Mouse (Mus musculus) lung, embryonic 14.5 days (tissue): ENCODE data around the gene Olfr492. TPM values are rescaled to one million over a fixed set of nuclear protein-coding genes. Genes with fewer than 3 reads are reported as not detected.

Experiments
- ATAC-seq: fragments of 200-750 bp; cut with Nextera tagmentation; 2 replicates; pipeline ENCODE4 v1.8.0; 2017; ENCODE audit warnings: mild to moderate bottlenecking, moderate TSS enrichment, moderate library complexity; ENCODE audit not compliant: insufficient read depth
- DNase-seq: peaks from one replicate; pipeline ENCODE4 v3.0.0-alpha.2; 2015
- H3K27ac ChIP-seq: fragments of 300-500 bp; sonication (generic); 2 replicates; pipeline ENCODE4 v1.5.1; 2014; ENCODE audit warnings: low read depth, mild to moderate bottlenecking, moderate library complexity
- H3K27me3 ChIP-seq: fragments of 300-500 bp; sonication (generic); 2 replicates; pipeline ENCODE4 v1.6.1; 2014; ENCODE audit warnings: low read length, control low read depth; ENCODE audit not compliant: insufficient read depth
- H3K36me3 ChIP-seq: fragments of 300-500 bp; sonication (generic); 2 replicates; pipeline ENCODE4 v1.6.1; 2014; ENCODE audit warnings: control low read depth; ENCODE audit not compliant: insufficient read depth
- H3K4me1 ChIP-seq: fragments of 300-500 bp; sonication (generic); 2 replicates; pipeline ENCODE4 v1.6.1; 2014; ENCODE audit warnings: antibody characterized with exemption, control low read depth; ENCODE audit not compliant: insufficient read depth
- H3K4me2 ChIP-seq: fragments of 300-500 bp; sonication (generic); 2 replicates; pipeline ENCODE4 v1.6.1; 2014; ENCODE audit warnings: mild to moderate bottlenecking
- H3K4me3 ChIP-seq: fragments of 300-500 bp; sonication (generic); 2 replicates; pipeline ENCODE4 v1.5.1; 2014; ENCODE audit warnings: low read depth, low read length
- H3K9ac ChIP-seq: fragments of 300-500 bp; sonication (generic); 2 replicates; pipeline ENCODE4 v1.6.1; 2014
- H3K9me3 ChIP-seq: fragments of 300-500 bp; sonication (generic); 2 replicates; pipeline ENCODE4 v1.6.1; 2016; ENCODE audit warnings: low read depth, low read length, control low read depth
- CTCF ChIP-seq: IDR thresholded peaks from 2 replicates; pipeline ENCODE4 v1.5.1; 2016; ENCODE audit warnings: antibody characterized with exemption, low read depth
- WGBS: fragments of 180-500 bp; shearing (Covaris S2); extraction: QIAGEN DNeasy Blood & Tissue Kit; methylation state at CpG from one replicate; pipeline ENCODE4 v1.1.7; 2014; 5-methylcytosine and 5-hydroxymethylcytosine counted together
- polyA plus RNA-seq: library from polyadenylated mRNA; unstranded; fragments of >200 nt; fragmentation: Nextera tagmentation; extraction: Ambion mirVana; gene quantifications from 2 replicates; pipeline ENCODE4 v1.2.1, GENCODE M21; 2014

Olfr492 gene
- polyA plus RNA-seq, result not detected in 2 replicates

DNA sequence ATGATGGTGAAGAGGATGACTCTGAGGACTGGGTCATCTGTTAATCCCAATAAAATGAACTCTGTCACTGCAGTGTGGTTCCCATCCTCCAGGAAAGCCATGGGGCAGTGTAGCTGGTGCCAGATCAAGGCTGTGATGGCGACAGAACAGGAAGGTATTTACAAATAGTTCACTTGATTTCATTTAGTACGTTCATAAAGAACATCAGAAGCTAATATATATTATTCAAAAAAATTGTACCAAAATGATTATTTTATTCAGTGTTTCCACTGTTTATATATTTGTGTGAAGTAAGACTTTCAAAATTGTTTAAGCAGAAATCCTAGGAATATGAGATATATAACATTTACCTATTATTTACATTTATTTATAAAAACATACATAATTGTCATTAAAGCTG lies at the start of gene Olfr492:
TSS of gene Olfr492 (minus strand) at position 101 of the 400 bp plus-strand sequence.
- DNase-seq (no peak), ATAC-seq (no peak)
- H3K9me3 ChIP-seq, result no peaks in the 10 kb centered on the region
- no peak for TF ChIP-seq CTCF
- no peaks in the 10 kb centered on the region for H3K36me3 ChIP-seq
- WGBS, result 70% methylated on average over 2 of the region's 2 CpGs
- H3K27me3 ChIP-seq, result no peaks in the 10 kb centered on the region
- H3K9ac ChIP-seq, result no peak within 1 kb of the TSS
- H3K4me1 ChIP-seq, result no peaks in the 10 kb centered on the region
- no peak within 1 kb of the TSS for H3K27ac ChIP-seq
- no peak within 1 kb of the TSS for H3K4me3 ChIP-seq
- no peak within 1 kb of the TSS for H3K4me2 ChIP-seq

DNA sequence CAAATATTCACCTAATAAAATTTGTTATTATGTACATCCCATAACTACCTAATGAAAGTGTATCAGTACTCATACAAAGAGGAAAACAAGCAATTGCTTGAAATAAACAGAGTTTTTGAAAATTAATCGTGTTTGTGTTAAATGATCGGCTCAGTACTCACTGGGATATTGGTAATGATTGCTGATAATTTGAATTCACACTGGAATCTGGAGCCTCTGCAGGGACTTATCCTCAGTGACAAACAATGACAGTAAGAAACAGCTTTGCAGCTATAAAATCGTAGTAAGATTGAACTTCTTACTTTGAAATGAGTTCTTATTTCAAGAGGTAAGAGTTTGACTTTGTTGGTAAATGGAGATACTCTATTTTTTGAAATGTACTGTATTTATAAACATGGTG lies 41.6 kb upstream of the Olfr492 start, which contains the start of gene Olfr494:
TSS of gene Olfr494 (plus strand) at position 301 of the 400 bp plus-strand sequence.
- DNase-seq, result no peak
- no peak within 1 kb of the TSS for H3K27ac ChIP-seq
- ATAC-seq, result no peak
- 72% methylated on average over 3 of the region's 3 CpGs for WGBS
- no peaks in the 10 kb centered on the region for H3K9me3 ChIP-seq
- no peaks in the 10 kb centered on the region for H3K4me1 ChIP-seq
- TF ChIP-seq CTCF, result no peak
- no peak within 1 kb of the TSS for H3K9ac ChIP-seq
- no peak within 1 kb of the TSS for H3K4me2 ChIP-seq
- H3K27me3 ChIP-seq, result no peaks in the 10 kb centered on the region
- no peak within 1 kb of the TSS for H3K4me3 ChIP-seq
- no peaks in the 10 kb centered on the region for H3K36me3 ChIP-seq

DNA sequence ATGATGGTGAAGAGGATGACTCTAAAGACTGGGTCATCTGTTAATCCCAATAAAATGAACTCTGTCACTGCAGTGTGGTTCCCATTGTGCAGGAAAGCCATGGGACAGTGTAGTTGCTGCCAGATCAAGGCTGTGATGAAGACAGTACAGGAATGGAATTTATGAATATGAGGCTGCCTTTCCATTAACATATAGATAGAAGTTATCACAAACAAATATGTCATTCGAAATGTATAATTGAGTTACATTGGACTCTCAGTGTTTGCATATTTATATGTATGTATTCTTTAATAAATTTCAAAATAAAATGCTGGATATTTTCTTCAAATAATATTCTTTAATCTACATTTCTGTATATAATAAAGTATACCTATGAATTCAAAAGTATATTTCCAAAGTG lies 23.4 kb upstream of the Olfr492 start, which contains the start of gene Olfr493:
TSS of gene Olfr493 (minus strand) at position 101 of the 400 bp plus-strand sequence.
- Histone ChIP-seq H3K9ac (no peak within 1 kb of the TSS), H3K9me3 (no peaks in the 10 kb centered on the region), H3K4me1 (no peaks in the 10 kb centered on the region), H3K27me3 (no peaks in the 10 kb centered on the region), H3K36me3 (no peaks in the 10 kb centered on the region), H3K4me3 (no peak within 1 kb of the TSS), H3K27ac (no peak within 1 kb of the TSS), H3K4me2 (no peak within 1 kb of the TSS)
- 67% methylated on average over 1 of the region's 1 CpGs for WGBS
- TF ChIP-seq CTCF, result no peak
- no peak for DNase-seq
- no peak for ATAC-seq

DNA sequence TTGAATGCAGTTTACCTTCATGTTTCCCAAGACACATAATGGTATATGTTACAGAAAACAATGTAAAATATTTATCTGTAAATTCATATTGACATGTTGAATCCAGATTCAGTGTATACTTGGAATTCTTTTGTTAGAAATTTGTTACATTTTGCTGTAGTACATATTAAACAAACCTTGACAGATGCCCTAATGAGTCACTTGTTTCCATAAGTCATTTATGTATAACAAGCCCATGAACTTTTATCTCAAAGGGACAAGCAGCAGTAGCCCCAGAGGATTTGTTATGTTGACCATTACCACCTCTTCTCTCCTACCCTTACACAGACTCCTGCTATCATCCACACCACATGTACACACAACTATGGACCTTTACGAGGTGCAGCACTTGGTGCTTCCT lies 10.3 kb downstream of the Olfr492 start, which contains the start of gene Olfr491:
TSS of gene Olfr491 (plus strand) at position 301 of the 400 bp plus-strand sequence.
- H3K4me3 ChIP-seq, result no peak within 1 kb of the TSS
- no peak within 1 kb of the TSS for H3K27ac ChIP-seq
- TF ChIP-seq CTCF, result no peak
- no peak within 1 kb of the TSS for H3K4me2 ChIP-seq
- WGBS, result 50% methylated on average over 1 of the region's 1 CpGs
- no peak within 1 kb of the TSS for H3K9ac ChIP-seq
- DNase-seq, result no peak
- no peaks in the 10 kb centered on the region for H3K36me3 ChIP-seq
- H3K4me1 ChIP-seq, result no peaks in the 10 kb centered on the region
- no peaks in the 10 kb centered on the region for H3K9me3 ChIP-seq
- H3K27me3 ChIP-seq, result no peaks in the 10 kb centered on the region
- ATAC-seq, result no peak

DNA sequence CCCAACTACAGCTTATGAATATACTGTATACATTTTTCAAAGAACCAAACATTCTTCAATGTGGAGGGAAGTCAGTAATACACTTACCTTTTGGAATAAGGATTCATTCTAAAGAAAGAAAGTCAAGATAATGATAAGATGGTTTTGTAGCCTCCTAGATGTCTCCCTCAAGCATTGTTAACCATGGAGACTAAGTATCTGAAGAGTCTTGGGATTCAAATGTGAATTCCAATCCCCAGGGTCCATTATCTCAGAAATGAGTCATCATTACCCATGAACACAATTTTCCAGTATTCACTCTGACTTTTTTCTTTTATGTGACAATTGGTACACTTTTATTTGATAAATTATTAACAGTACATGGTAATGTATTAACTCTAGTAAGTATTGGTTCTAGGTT lies 34.6 kb downstream of the Olfr492 start, which contains the start of gene Olfr490:
TSS of gene Olfr490 (minus strand) at position 101 of the 400 bp plus-strand sequence.
- no peak for TF ChIP-seq CTCF
- Histone ChIP-seq H3K4me2 (no peak within 1 kb of the TSS), H3K27me3 (no peaks in the 10 kb centered on the region), H3K4me3 (no peak within 1 kb of the TSS), H3K27ac (no peak within 1 kb of the TSS), H3K4me1 (no peaks in the 10 kb centered on the region), H3K9ac (no peak within 1 kb of the TSS), H3K36me3 (no peaks in the 10 kb centered on the region), H3K9me3 (no peaks in the 10 kb centered on the region)
- no peak for ATAC-seq
- DNase-seq, result no peak

Other genes starting within 250 kb of the Olfr492 start
- not detected in 2 replicates for gene Olfr481, start 243.8 kb downstream of the Olfr492 start, polyA plus RNA-seq
- gene Olfr482, start 226.1 kb downstream of the Olfr492 start, polyA plus RNA-seq, result 0.09 and 0.16 TPM in 2 replicates
- not detected in 2 replicates for gene Olfr483, start 222.8 kb downstream of the Olfr492 start, polyA plus RNA-seq
- not detected in 2 replicates for gene Olfr484, start 196.2 kb downstream of the Olfr492 start, polyA plus RNA-seq
- not detected in 2 replicates for gene Olfr485, start 163.8 kb downstream of the Olfr492 start, polyA plus RNA-seq
- not detected in 2 replicates for gene Olfr486, start 150.9 kb downstream of the Olfr492 start, polyA plus RNA-seq
- not detected in 2 replicates for gene Olfr487, start 109.0 kb downstream of the Olfr492 start, polyA plus RNA-seq
- not detected in 2 replicates for gene Olfr488, start 65.3 kb downstream of the Olfr492 start, polyA plus RNA-seq
- not detected in 2 replicates for gene Olfr490, start 34.7 kb downstream of the Olfr492 start, polyA plus RNA-seq
- not detected in 2 replicates for gene Olfr491, start 10.2 kb downstream of the Olfr492 start, polyA plus RNA-seq
- not detected in 2 replicates for gene Olfr493, start 23.3 kb upstream of the Olfr492 start, polyA plus RNA-seq
- not detected in 2 replicates for gene Olfr494, start 41.7 kb upstream of the Olfr492 start, polyA plus RNA-seq
- not detected in 2 replicates for gene Olfr495, start 69.5 kb upstream of the Olfr492 start, polyA plus RNA-seq
- gene Olfr497, start 96.7 kb upstream of the Olfr492 start, polyA plus RNA-seq, result not detected in 2 replicates
- not detected in 2 replicates for gene Olfr498, start 141.7 kb upstream of the Olfr492 start, polyA plus RNA-seq
- not detected in 2 replicates for gene Olfr502, start 201.4 kb upstream of the Olfr492 start, polyA plus RNA-seq
- gene Olfr503, start 220.9 kb upstream of the Olfr492 start, polyA plus RNA-seq, result not detected in 2 replicates
- not detected in 2 replicates for gene Olfr504, start 242.1 kb upstream of the Olfr492 start, polyA plus RNA-seq